Mouse (Mus musculus): ENCODE data around the gene 9630041A04Rik.

DNA sequence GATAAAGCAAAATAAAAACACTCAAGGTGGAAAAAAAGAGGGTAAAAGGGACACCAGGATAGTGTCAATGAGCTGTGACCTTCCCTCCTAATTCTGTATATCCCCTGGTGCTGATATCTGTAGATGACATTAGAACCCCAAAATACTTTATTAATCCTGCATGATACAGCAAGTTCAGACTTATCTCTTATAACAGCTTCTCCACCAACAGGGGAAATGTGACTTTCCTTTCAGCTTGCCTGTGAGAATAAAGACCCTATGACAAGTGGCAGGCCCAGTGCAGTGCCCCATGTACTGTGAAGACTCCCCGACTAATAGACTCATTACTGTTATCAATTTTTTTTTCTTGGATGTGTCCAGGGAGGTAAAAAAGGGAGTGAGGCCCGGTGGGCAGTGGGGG, 125.3 kb downstream of the 9630041A04Rik start:
- TF ChIP-seq CTCF (IDR thresholded peaks at IDR 0.05; ENCODE audit: extremely low read depth, insufficient read depth, insufficient read length, insufficient replicate concordance) (no peak), POLR2A (IDR thresholded peaks at IDR 0.05; ENCODE audit: low read depth, low read length) (no peak)
